ENCODE assay signal across 9 mouse cellular contexts in the genomic region with DNA sequence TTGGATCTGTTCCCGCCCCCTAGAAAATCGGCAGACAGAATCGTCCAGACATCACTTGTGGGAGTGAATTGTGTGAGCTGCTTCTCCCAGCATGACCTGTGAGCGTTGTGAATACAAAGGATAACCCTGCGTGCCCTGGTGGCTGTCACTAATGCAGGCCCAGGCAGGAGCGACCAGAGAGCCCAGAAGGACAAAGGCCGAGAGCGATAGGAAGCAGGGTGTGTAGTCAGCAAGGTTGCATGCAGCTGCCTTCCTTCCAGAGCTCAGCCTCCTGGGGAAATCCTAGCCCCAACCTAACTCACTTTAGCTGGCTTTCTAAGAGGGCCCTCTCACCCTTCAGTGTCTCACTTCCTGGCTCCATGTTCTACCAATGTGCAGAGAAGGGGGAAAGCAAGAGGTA.
DNase-seq lines count a peak whose midpoint lies in the region; ATAC-seq and TF ChIP-seq lines count a peak whose summit lies in the region.
"Had no signal": no experiment of that assay in that cellular context is flagged by ENCODE, and none has a peak within 500 bp of the region (broad histone marks: within the 10 kb centered on the region; RNA-seq: fewer than 3 reads in every experiment).

No protein-coding gene starts in this region.

- peak; percentile 11; the same call in 1 of the 2 replicates for ATAC-seq in kidney, embryonic 14.5 days (ENCODE audit: low FRiP score, low TSS enrichment)
- ATAC-seq in forebrain, embryonic 14.5 days, result no peak; the same call in 1 of the 2 replicates
- no peak for ATAC-seq in limb, embryonic 14.5 days (ENCODE audit: low FRiP score, low read depth)
- no peak; the same call in 1 of the 2 replicates for ATAC-seq in stomach, embryonic 14.5 days (ENCODE audit: insufficient number of reproducible peaks, insufficient read depth, low FRiP score, low read depth)

- 18% methylated on average over 8 of the region's 8 CpGs for WGBS in kidney, embryonic 14.5 days
- 8% methylated on average over 8 of the region's 8 CpGs for WGBS in forebrain, embryonic 14.5 days
- 38% methylated on average over 8 of the region's 8 CpGs for WGBS in limb, embryonic 14.5 days
- 34% methylated on average over 8 of the region's 8 CpGs for WGBS in stomach, embryonic 14.5 days

- no peak for DNase-seq in kidney, postnatal 25 days
- peak; percentile 46 for DNase-seq in forebrain, embryonic 14.5 days (ENCODE audit: low spot score)
- DNase-seq in limb, embryonic 14.5 days (ENCODE audit: low spot score), result no peak
- no peak for DNase-seq in left cerebral cortex, postnatal 36 days (ENCODE audit: low spot score in 2 of 2)
- no peak for DNase-seq in gastrocnemius, postnatal 4 days (ENCODE audit: low spot score in 2 of 2)
- DNase-seq in testis, postnatal 10 days (ENCODE audit: low spot score), result no peak
- DNase-seq: liver, embryonic 13.5 days had no signal

- H3K9me3 ChIP-seq in kidney, embryonic 14.5 days (ENCODE audit: control insufficient read depth, low read length), result no peaks in the 10 kb centered on the region
- H3K9me3 ChIP-seq in forebrain, embryonic 14.5 days (replicated peaks; ENCODE audit: control insufficient read depth, low read length), result no peaks in the 10 kb centered on the region
- no peaks in the 10 kb centered on the region for H3K9me3 ChIP-seq in limb, embryonic 14.5 days (ENCODE audit: control insufficient read depth, low read length)
- H3K9me3 ChIP-seq in stomach, embryonic 14.5 days (ENCODE audit: control insufficient read depth, low read depth, low read length), result no peaks in the 10 kb centered on the region
- H3K9me3 ChIP-seq: liver, embryonic 13.5 days had no signal

- no peaks in the 10 kb centered on the region for H3K27me3 ChIP-seq in kidney, embryonic 14.5 days (ENCODE audit: control insufficient read depth, insufficient read depth, low read length)
- H3K27me3 ChIP-seq in forebrain, embryonic 14.5 days (replicated peaks; ENCODE audit: control insufficient read depth, insufficient read depth, low read length), result no peaks in the 10 kb centered on the region
- H3K27me3 ChIP-seq in limb, embryonic 14.5 days (ENCODE audit: control insufficient read depth, insufficient read depth, low read length), result no peaks in the 10 kb centered on the region
- H3K27me3 ChIP-seq in stomach, embryonic 14.5 days (ENCODE audit: control insufficient read depth, insufficient read depth, low read length), result no peaks in the 10 kb centered on the region
- H3K27me3 ChIP-seq: liver, embryonic 13.5 days had no signal

- peaks cover 22% of the 10 kb centered on the region for H3K4me1 ChIP-seq in kidney, embryonic 14.5 days (ENCODE audit: control insufficient read depth, insufficient read depth, low read length)
- peaks cover 51% of the 10 kb centered on the region for H3K4me1 ChIP-seq in forebrain, embryonic 14.5 days (ENCODE audit: control insufficient read depth, insufficient read depth, low read length)
- H3K4me1 ChIP-seq in limb, embryonic 14.5 days (ENCODE audit: control insufficient read depth, insufficient read depth, low read length), result peaks cover 60% of the 10 kb centered on the region
- H3K4me1 ChIP-seq in stomach, embryonic 14.5 days (ENCODE audit: control insufficient read depth, insufficient read depth, low read length), result peaks cover 38% of the 10 kb centered on the region
- H3K4me1 ChIP-seq: liver, embryonic 13.5 days had no signal

- no peak overlapping the region for H3K4me3 ChIP-seq in kidney, embryonic 14.5 days (ENCODE audit: low read length)
- no peak overlapping the region for H3K4me3 ChIP-seq in forebrain, embryonic 14.5 days (ENCODE audit: low read depth, low read length)
- H3K4me3 ChIP-seq in limb, embryonic 14.5 days (replicated peaks; ENCODE audit: low read length), result no peak overlapping the region
- no peak overlapping the region for H3K4me3 ChIP-seq in stomach, embryonic 14.5 days (ENCODE audit: low read depth, low read length)
- H3K4me3 ChIP-seq: liver, embryonic 13.5 days had no signal

- H3K4me2 ChIP-seq in kidney, embryonic 14.5 days (replicated peaks; ENCODE audit: low read depth, low read length), result no peak overlapping the region
- no peak overlapping the region for H3K4me2 ChIP-seq in forebrain, embryonic 14.5 days (ENCODE audit: low read length)
- H3K4me2 ChIP-seq in limb, embryonic 14.5 days (replicated peaks; ENCODE audit: low read depth, low read length, severe bottlenecking), result no peak overlapping the region
- H3K4me2 ChIP-seq in stomach, embryonic 14.5 days (replicated peaks; ENCODE audit: low read depth, low read length), result no peak overlapping the region
- H3K4me2 ChIP-seq: liver, embryonic 13.5 days had no signal

- no peak for TF ChIP-seq POLR2A in limb, embryonic 14.5 days (IDR thresholded peaks at IDR 0.05; ENCODE audit: borderline replicate concordance, extremely low read depth, insufficient read depth, insufficient read length)

- H3K9ac ChIP-seq in kidney, embryonic 14.5 days (ENCODE audit: low read depth, low read length), result no peak overlapping the region
- H3K9ac ChIP-seq in forebrain, embryonic 14.5 days (ENCODE audit: low read length), result peak overlapping the region; percentile 9; the same call in 1 of the 2 replicates
- H3K9ac ChIP-seq in limb, embryonic 14.5 days (ENCODE audit: low read depth, low read length, severe bottlenecking), result no peak overlapping the region
- no peak overlapping the region for H3K9ac ChIP-seq in stomach, embryonic 14.5 days (replicated peaks; ENCODE audit: low read depth, low read length)
- H3K9ac ChIP-seq: liver, embryonic 13.5 days had no signal

- H3K36me3 ChIP-seq in kidney, embryonic 14.5 days (ENCODE audit: control insufficient read depth, insufficient read depth, low read length), result no peaks in the 10 kb centered on the region
- no peaks in the 10 kb centered on the region for H3K36me3 ChIP-seq in forebrain, embryonic 14.5 days (ENCODE audit: control insufficient read depth, insufficient read depth, low read length)
- H3K36me3 ChIP-seq in limb, embryonic 14.5 days (ENCODE audit: control insufficient read depth, insufficient read depth, low read length), result no peaks in the 10 kb centered on the region
- no peaks in the 10 kb centered on the region for H3K36me3 ChIP-seq in stomach, embryonic 14.5 days (ENCODE audit: control insufficient read depth, insufficient read depth, low read length)
- H3K36me3 ChIP-seq: liver, embryonic 13.5 days had no signal

- no peak overlapping the region; the same call in 1 of the 2 replicates for H3K27ac ChIP-seq in kidney, embryonic 14.5 days (ENCODE audit: low read depth, low read length)
- peak overlapping the region; percentile 68; the same call in 1 of the 2 replicates for H3K27ac ChIP-seq in forebrain, embryonic 14.5 days (ENCODE audit: low read depth, low read length)
- H3K27ac ChIP-seq in limb, embryonic 14.5 days (replicated peaks; ENCODE audit: low read depth, low read length), result peak overlapping the region; percentile 21; the same call in 1 of the 2 replicates
- H3K27ac ChIP-seq in stomach, embryonic 14.5 days (ENCODE audit: low read length), result peak overlapping the region; percentile 71; the same call in 1 of the 2 replicates
- H3K27ac ChIP-seq: liver, embryonic 13.5 days had no signal

- intact Hi-C loops in left cerebral cortex, postnatal 36 days (cut with DNase I), result no loop called here
